Mouse (Mus musculus): Measurements from ENCODE around the gene Fndc1.

- TF ChIP-seq GATA1 (IDR thresholded peaks at IDR 0.05; ENCODE audit: borderline replicate concordance, low read length) (no peak), FLI1 (IDR thresholded peaks at IDR 0.05; ENCODE audit: low read length) (no peak)
These were observed 53.0 kb downstream of the Fndc1 start for GRCm38 (mm10) chr17:7774101-7774500.

Measured in megakaryocyte, embryonic 14.5 days (primary cell).